Mouse (Mus musculus): Measurements from ENCODE around the gene Abcb7.

GRCm38 (mm10) chrX:104397526-104397925 is 16.1 kb downstream of the Abcb7 start:
- TF ChIP-seq GATA1 (IDR thresholded peaks at IDR 0.05; ENCODE audit: low read length) (no peak), TAL1 (IDR thresholded peaks at IDR 0.05; ENCODE audit: low read length) (no peak)

All from erythroblast, embryonic 14.5 days (primary cell).